Mouse (Mus musculus): Measurements from ENCODE around the gene Eme2.

- no peak for TF ChIP-seq POLR2A (IDR thresholded peaks at IDR 0.05; ENCODE audit: low read depth, low read length)
- no peak for TF ChIP-seq CTCF (IDR thresholded peaks at IDR 0.05; ENCODE audit: borderline replicate concordance, insufficient read depth, low read length)
These were observed 3.4 kb upstream of the Eme2 start for GRCm38 (mm10) chr17:24898041-24898854.
